Mouse (Mus musculus) liver, embryonic 14.5 days (tissue): Measurements from ENCODE around the gene Mrpl36. TPM values are rescaled to one million over a fixed set of nuclear protein-coding genes. Genes with fewer than 3 reads are reported as not detected.

Source experiments
- ATAC-seq: fragments of 200-750 bp; cut with Nextera tagmentation; 2 replicates; pipeline ENCODE4 v1.8.0; 2017; ENCODE audit warnings: moderate number of reproducible peaks, mild to moderate bottlenecking, moderate library complexity; ENCODE audit not compliant: insufficient read depth
- DNase-seq, 3 experiments: peaks; one replicate each; pipeline ENCODE4 v3.0.0-alpha.2; 2012 to 2013; ENCODE audit warnings: low read depth in 3 of 3, low spot score in 3 of 3
- H3K27ac ChIP-seq: fragments of 300-500 bp; sonication (generic); 2 replicates; pipeline ENCODE4 v1.5.1; 2014; ENCODE audit warnings: moderate library complexity, mild to moderate bottlenecking, control low read depth, inconsistent platforms
- H3K27me3 ChIP-seq: fragments of 300-500 bp; sonication (generic); 2 replicates; pipeline ENCODE4 v1.6.1; 2014; ENCODE audit warnings: mild to moderate bottlenecking, low read length, moderate library complexity; ENCODE audit not compliant: control insufficient read depth, insufficient read depth
- H3K36me3 ChIP-seq: fragments of 300-500 bp; sonication (generic); replicated peaks from 2 replicates; pipeline ENCODE4 v1.6.1; 2014; ENCODE audit warnings: low read depth; ENCODE audit not compliant: control insufficient read depth, insufficient read depth
- H3K4me1 ChIP-seq, 2 experiments: fragments of 200-500 bp in 1 of 2; fragments of 300-500 bp in 1 of 2; sonication (generic) in 1 of 2; replicated peaks; 2 replicates each; pipeline ENCODE4 v1.6.1; 2012 to 2014; ENCODE audit warnings: antibody characterized with exemption in 1 of 2, inconsistent platforms in 1 of 2, low read length in 1 of 2; ENCODE audit not compliant: control insufficient read depth in 2 of 2, insufficient read depth in 2 of 2
- H3K4me2 ChIP-seq: fragments of 300-500 bp; sonication (generic); 2 replicates; pipeline ENCODE4 v1.6.1; 2014; ENCODE audit warnings: low read depth, mild to moderate bottlenecking, control low read depth, moderate library complexity
- H3K4me3 ChIP-seq, 2 experiments: fragments of 200-500 bp in 1 of 2; fragments of 300-500 bp in 1 of 2; sonication (generic) in 1 of 2; 2 replicates each; pipeline ENCODE4 v1.5.1; 2012 to 2014; ENCODE audit warnings: low read depth in 2 of 2, low read length in 2 of 2, mild to moderate bottlenecking in 2 of 2, control low read depth in 1 of 2, inconsistent platforms in 1 of 2, moderate library complexity in 1 of 2; ENCODE audit not compliant: insufficient read depth in 1 of 2
- H3K9ac ChIP-seq: fragments of 300-500 bp; sonication (generic); replicated peaks from 2 replicates; pipeline ENCODE4 v1.6.1; 2014; ENCODE audit warnings: mild to moderate bottlenecking, control low read depth, moderate library complexity
- H3K9me3 ChIP-seq: fragments of 300-500 bp; sonication (generic); 2 replicates; pipeline ENCODE4 v1.6.1; 2016; ENCODE audit warnings: low read length, mixed read lengths; ENCODE audit not compliant: control insufficient read depth
- CTCF ChIP-seq: IDR thresholded peaks from 2 replicates; pipeline ENCODE4 v1.5.1; 2016; ENCODE audit warnings: antibody characterized with exemption, low read depth, control low read depth
- EP300 ChIP-seq: IDR thresholded peaks from 2 replicates; pipeline ENCODE4 v1.6.1; 2016; ENCODE audit warnings: antibody characterized with exemption, low read depth
- WGBS: fragments of 180-500 bp; shearing (Covaris S2); extraction: QIAGEN DNeasy Blood & Tissue Kit; methylation state at CpG from one replicate; pipeline ENCODE4 v1.1.7; 2014; ENCODE audit not compliant: insufficient replicate concordance; 5-methylcytosine and 5-hydroxymethylcytosine counted together
- polyA plus RNA-seq, 2 experiments: library from polyadenylated mRNA; depleted of rRNA in 1 of 2; stranded (reverse) in 1 of 2; unstranded in 1 of 2; fragments of >200 nt; fragmentation: Nextera tagmentation in 1 of 2; extraction: Ambion mirVana in 1 of 2; gene quantifications; 2 replicates each; pipeline versions ENCODE4 v1.2.1 to v1.2.3; 2012 to 2014

Mrpl36 gene
- polyA plus RNA-seq, 2 experiments = 52.4 to 86.7 TPM

DNA sequence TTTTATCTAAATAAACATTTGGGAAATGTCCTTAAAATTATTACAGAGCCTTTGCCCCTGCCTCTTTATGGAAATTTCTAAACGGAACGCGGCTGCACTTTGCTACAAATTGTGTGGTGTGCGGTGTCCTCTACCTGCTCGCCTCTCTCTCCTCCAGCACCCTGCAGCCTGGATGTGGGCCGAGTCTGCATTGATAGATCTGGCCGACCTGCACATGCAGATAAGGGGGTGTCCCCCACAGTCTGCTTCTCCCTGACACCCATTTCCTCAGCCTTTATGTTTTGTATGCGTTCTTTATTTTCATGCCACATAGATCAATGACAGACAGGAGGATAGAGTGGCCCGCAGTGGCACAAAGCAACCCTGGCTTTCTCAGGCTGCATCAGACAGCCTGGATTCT lies 49.3 kb downstream of the Mrpl36 start:
- 68% methylated on average over 9 of the region's 9 CpGs for WGBS

More for the DNA sequence above, 49.3 kb downstream of the Mrpl36 start:
- H3K9ac ChIP-seq = no peak overlapping the region
- ATAC-seq (no peak), DNase-seq (no peak)
- no peak overlapping the region for H3K4me2 ChIP-seq
- H3K27ac ChIP-seq = no peak overlapping the region
- no peaks in the 10 kb centered on the region for H3K27me3 ChIP-seq
- no peak overlapping the region for H3K4me3 ChIP-seq
- TF ChIP-seq CTCF = no peak
- no peak for TF ChIP-seq EP300
- H3K9me3 ChIP-seq = no peaks in the 10 kb centered on the region
- H3K36me3 ChIP-seq = no peaks in the 10 kb centered on the region
- no peaks in the 10 kb centered on the region for H3K4me1 ChIP-seq

Other genes with a start within 250 kb of the Mrpl36 start
- gene Irx4, start 68.0 kb upstream of the Mrpl36 start, polyA plus RNA-seq (2012; rRNA removed) = not detected in 2 replicates
- 0.05 TPM in 1 of 2 replicates, not detected in the other for gene Irx4, start 68.0 kb upstream of the Mrpl36 start, polyA plus RNA-seq (2014; fragmentation: Nextera tagmentation; extraction: Ambion mirVana)
- 117 and 158 TPM in 2 replicates for gene Ndufs6, start within 50 bp of the Mrpl36 start, polyA plus RNA-seq (2012; rRNA removed)
- 290 and 302 TPM in 2 replicates for gene Ndufs6, start within 50 bp of the Mrpl36 start, polyA plus RNA-seq (2014; fragmentation: Nextera tagmentation; extraction: Ambion mirVana)
- 49.5 and 61.0 TPM in 2 replicates for gene Lpcat1, start 138.7 kb downstream of the Mrpl36 start, polyA plus RNA-seq (2012; rRNA removed)
- gene Lpcat1, start 138.7 kb downstream of the Mrpl36 start, polyA plus RNA-seq (2014; fragmentation: Nextera tagmentation; extraction: Ambion mirVana) = 63.7 and 72.5 TPM in 2 replicates
- 0.59 and 0.63 TPM in 2 replicates for gene Slc6a3, start 208.2 kb downstream of the Mrpl36 start, polyA plus RNA-seq (2012; rRNA removed)
- 0.75 and 1.4 TPM in 2 replicates for gene Slc6a3, start 208.2 kb downstream of the Mrpl36 start, polyA plus RNA-seq (2014; fragmentation: Nextera tagmentation; extraction: Ambion mirVana)